Mouse (Mus musculus) kidney, adult 2 months (tissue): ENCODE results near the gene Igfbp4. TPM values are rescaled to one million over a fixed set of nuclear protein-coding genes. Genes with fewer than 3 reads are reported as not detected.

Experiments
- DNase-seq: peaks from one replicate; pipeline ENCODE4 v3.0.0; 2021
- H3K27ac ChIP-seq: fragments of 200-500 bp; 2 replicates; pipeline ENCODE4 v1.5.1; 2012; ENCODE audit warnings: low read depth, low read length, control low read depth, inconsistent platforms; ENCODE audit not compliant: insufficient read depth
- H3K27me3 ChIP-seq: fragments of 200-500 bp; replicated peaks from 2 replicates; pipeline ENCODE4 v1.6.1; 2012; ENCODE audit warnings: mild to moderate bottlenecking, moderate library complexity, low read length, inconsistent platforms; ENCODE audit not compliant: control insufficient read depth, insufficient read depth
- H3K36me3 ChIP-seq: fragments of 200-500 bp; 2 replicates; pipeline ENCODE4 v1.6.1; 2012; ENCODE audit warnings: mild to moderate bottlenecking, moderate library complexity, low read length, inconsistent platforms; ENCODE audit not compliant: control insufficient read depth, insufficient read depth
- H3K4me1 ChIP-seq: fragments of 200-500 bp; 2 replicates; pipeline ENCODE4 v1.6.1; 2011; ENCODE audit warnings: low read length; ENCODE audit not compliant: control insufficient read depth, insufficient read depth
- H3K4me3 ChIP-seq: fragments of 200-500 bp; 2 replicates; pipeline ENCODE4 v1.5.1; 2011; ENCODE audit warnings: mild to moderate bottlenecking, low read depth, low read length, control low read depth; ENCODE audit not compliant: insufficient read depth
- CTCF ChIP-seq: fragments of 200-500 bp; conservative IDR thresholded peaks from 2 replicates; pipeline ENCODE4 v1.5.1; 2011; ENCODE audit warnings: low read depth, mild to moderate bottlenecking, control low read depth, low read length, moderate library complexity, mixed read lengths; ENCODE audit not compliant: insufficient read depth, insufficient read length
- POLR2A ChIP-seq: fragments of 200-500 bp; IDR thresholded peaks from one replicate; pipeline ENCODE4 v1.6.1; 2011; ENCODE audit warnings: low read depth, low read length, control low read depth
- WGBS: fragments of 180-500 bp; shearing (Covaris S2); methylation state at CpG from one replicate; pipeline ENCODE4 v1.1.7; 2018; 5-methylcytosine and 5-hydroxymethylcytosine counted together
- polyA plus RNA-seq: library from polyadenylated mRNA; depleted of rRNA; stranded (reverse); fragments of >200 nt; gene quantifications from 2 replicates; pipeline ENCODE4 v1.2.3, GENCODE M21; 2012

The Igfbp4 gene
- polyA plus RNA-seq, 1 experiment = 1,152 TPM

GRCm38 (mm10) chr11:99084366-99084765, 43.3 kb downstream of the Igfbp4 start:
- Histone ChIP-seq H3K4me1 (no peaks in the 10 kb centered on the region), H3K27me3 (no peaks in the 10 kb centered on the region), H3K27ac (no peak overlapping the region), H3K36me3 (no peaks in the 10 kb centered on the region), H3K4me3 (no peak overlapping the region)
- WGBS = 79% methylated on average over 9 of the region's 9 CpGs
- no peak for DNase-seq
- no peak for TF ChIP-seq CTCF
- TF ChIP-seq POLR2A = no peak

- H3K27ac ChIP-seq = no peak overlapping the region
- no peaks in the 10 kb centered on the region for H3K4me1 ChIP-seq
- TF ChIP-seq CTCF (no peak), POLR2A (no peak)
- no peaks in the 10 kb centered on the region for H3K36me3 ChIP-seq
- no peaks in the 10 kb centered on the region for H3K27me3 ChIP-seq
- 69% methylated on average over 2 of the region's 2 CpGs for WGBS
- no peak for DNase-seq
- H3K4me3 ChIP-seq = no peak overlapping the region
Observed at GRCm38 (mm10) chr11:99088486-99088885, 47.4 kb downstream of the Igfbp4 start.

GRCm38 (mm10) chr11:99089077-99089601, 48.1 kb downstream of the Igfbp4 start, which contains the start of gene Tns4:
Gene Tns4 (minus strand): TSS chr11:99089306.
- TF ChIP-seq POLR2A = no peak
- TF ChIP-seq CTCF = no peak
- 73% methylated on average over 14 of the region's 14 CpGs for WGBS

GRCm38 (mm10) chr11:99090391-99090790, 49.3 kb downstream of the Igfbp4 start:
- TF ChIP-seq CTCF (no peak), POLR2A (no peak)
- WGBS = 92% methylated on average over 8 of the region's 8 CpGs

More at GRCm38 (mm10) chr11:99089077-99089601, 48.1 kb downstream of the Igfbp4 start, which contains the start of gene Tns4:
- DNase-seq = no peak
- no peaks in the 10 kb centered on the region for H3K27me3 ChIP-seq
- H3K36me3 ChIP-seq = no peaks in the 10 kb centered on the region
- H3K4me3 ChIP-seq = no peak within 1 kb of the TSS
- no peak within 1 kb of the TSS for H3K27ac ChIP-seq
- no peaks in the 10 kb centered on the region for H3K4me1 ChIP-seq

GRCm38 (mm10) chr11:99091666-99092065, 50.6 kb downstream of the Igfbp4 start:
- Histone ChIP-seq H3K27ac (no peak overlapping the region), H3K4me3 (no peak overlapping the region), H3K36me3 (no peaks in the 10 kb centered on the region), H3K27me3 (no peaks in the 10 kb centered on the region), H3K4me1 (no peaks in the 10 kb centered on the region)
- no peak for DNase-seq
- WGBS = 66% methylated on average over 2 of the region's 2 CpGs
- no peak for TF ChIP-seq POLR2A
- TF ChIP-seq CTCF = no peak

More at GRCm38 (mm10) chr11:99090391-99090790, 49.3 kb downstream of the Igfbp4 start:
- Histone ChIP-seq H3K36me3 (no peaks in the 10 kb centered on the region), H3K4me1 (no peaks in the 10 kb centered on the region), H3K27me3 (no peaks in the 10 kb centered on the region), H3K4me3 (no peak overlapping the region), H3K27ac (no peak overlapping the region)
- no peak for DNase-seq

GRCm38 (mm10) chr11:99093740-99094139, 52.7 kb downstream of the Igfbp4 start:
- TF ChIP-seq CTCF (no peak), POLR2A (no peak)
- Histone ChIP-seq H3K4me3 (no peak overlapping the region), H3K27ac (no peak overlapping the region), H3K4me1 (no peaks in the 10 kb centered on the region), H3K27me3 (no peaks in the 10 kb centered on the region), H3K36me3 (no peaks in the 10 kb centered on the region)
- DNase-seq = no peak
- 78% methylated on average over 7 of the region's 7 CpGs for WGBS

- no peaks in the 10 kb centered on the region for H3K36me3 ChIP-seq
- no peak for DNase-seq
- H3K27ac ChIP-seq = no peak overlapping the region
- H3K4me3 ChIP-seq = no peak overlapping the region
- WGBS = 49% methylated on average over 2 of the region's 2 CpGs
- H3K4me1 ChIP-seq = no peaks in the 10 kb centered on the region
- H3K27me3 ChIP-seq = no peaks in the 10 kb centered on the region
- TF ChIP-seq POLR2A (no peak), CTCF (no peak)
Observed at GRCm38 (mm10) chr11:99094911-99095676, 54.0 kb downstream of the Igfbp4 start.
